Mouse (Mus musculus) layer of hippocampus, adult 2 months (tissue): ENCODE results near the gene Nipsnap3a. TPM values are rescaled to one million over a fixed set of nuclear protein-coding genes. Genes with fewer than 3 reads are reported as not detected.

Experiments
- DNase-seq, 2 experiments: peaks; one replicate each; pipeline ENCODE4 v3.0.0; 2022; ENCODE audit warnings: low spot score in 2 of 2
- H3K27ac ChIP-seq: fragments of 200-600 bp; 2 replicates; pipeline ENCODE4 v1.8.1; 2022
- H3K4me3 ChIP-seq: fragments of 200-600 bp; 2 replicates; pipeline ENCODE4 v1.8.1; 2022; ENCODE audit warnings: mild to moderate bottlenecking
- CTCF ChIP-seq: fragments of 200-600 bp; conservative IDR thresholded peaks from 2 replicates; pipeline ENCODE4 v1.8.1; 2022; ENCODE audit warnings: antibody characterized with exemption, mild to moderate bottlenecking, moderate library complexity
- long read RNA-seq, 2 experiments: library from polyadenylated mRNA; stranded (forward); transcript quantifications; one replicate each; pipeline ENCODE4 v2.0.0; 2021; ENCODE audit warnings: borderline mapping rate in 2 of 2
- total RNA-seq, 2 experiments: library from RNA; stranded (reverse); gene quantifications; 2 replicates each; pipeline ENCODE4 v1.2.3; 2021

Gene Nipsnap3a
- total RNA-seq, result not detected
- long read RNA-seq, experiment 1, result 0 reads
- long read RNA-seq, experiment 2, result 0 reads

DNA sequence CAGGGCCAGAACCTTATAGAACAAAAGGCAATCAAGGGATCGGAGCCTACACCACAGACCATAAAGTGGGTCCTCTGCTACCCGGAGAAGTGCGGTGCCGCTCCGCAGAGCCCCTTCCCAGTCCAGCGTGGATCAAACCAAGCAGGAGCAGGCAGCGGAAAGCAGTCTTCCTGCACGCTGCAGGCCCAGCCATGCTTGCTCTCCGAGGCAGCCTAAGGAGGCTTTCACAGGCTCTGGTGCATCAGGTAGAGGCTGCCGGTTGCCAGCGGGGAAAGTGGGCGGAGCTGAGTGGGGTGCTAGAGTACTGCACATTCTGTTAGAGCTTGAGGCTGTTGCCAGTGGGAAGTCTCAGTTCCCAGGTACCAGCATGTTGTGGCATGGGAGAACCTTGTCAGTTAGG lies at the start of gene Nipsnap3a:
Gene Nipsnap3a, plus strand, starts transcription at position 25 of the 400 bp plus-strand sequence.
- peak in 1 of 2 experiments; percentile 13 for DNase-seq
- Histone ChIP-seq H3K27ac (no peak within 1 kb of the TSS), H3K4me3 (no peak within 1 kb of the TSS)
- TF ChIP-seq CTCF, result no peak

DNA sequence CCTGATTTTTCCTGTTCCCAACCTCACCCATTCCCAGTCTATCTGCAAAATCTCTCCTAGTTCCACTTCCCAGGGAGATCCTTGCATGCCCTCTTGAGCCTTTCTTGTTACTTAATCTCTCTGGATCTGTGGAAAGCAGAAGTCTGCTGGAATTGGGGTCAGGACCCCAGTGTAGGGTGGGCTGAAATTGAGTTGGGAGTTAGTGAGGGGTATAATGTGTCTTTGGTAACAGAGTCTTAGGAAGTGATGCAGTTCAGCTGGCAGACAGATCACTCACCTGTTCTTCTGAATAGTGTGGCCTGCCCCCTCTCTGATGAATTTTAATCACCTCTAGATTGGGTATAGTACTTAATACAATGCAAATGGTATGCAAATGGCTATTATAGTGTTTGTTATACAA lies 42.4 kb upstream of the Nipsnap3a start:
- no peak for TF ChIP-seq CTCF
- DNase-seq, result no peak
- Histone ChIP-seq H3K27ac (no peak overlapping the region), H3K4me3 (no peak overlapping the region)

GRCm38 (mm10) chr4:52949005-52949404 lies 40.1 kb upstream of the Nipsnap3a start:
- Histone ChIP-seq H3K27ac (no peak overlapping the region), H3K4me3 (no peak overlapping the region)
- no peak for TF ChIP-seq CTCF
- DNase-seq, result no peak

- DNase-seq, result peak; percentile 55 to 69
- Histone ChIP-seq H3K4me3 (no peak overlapping the region), H3K27ac (no peak overlapping the region)
- TF ChIP-seq CTCF, result peak; percentile 78
Observed at GRCm38 (mm10) chr4:52958693-52959092, 30.4 kb upstream of the Nipsnap3a start.

- Histone ChIP-seq H3K27ac (no peak within 1 kb of the TSS), H3K4me3 (no peak within 1 kb of the TSS)
- DNase-seq, result no peak
- TF ChIP-seq CTCF, result no peak
Observed at GRCm38 (mm10) chr4:52964247-52964646, 24.8 kb upstream of the Nipsnap3a start, which contains the start of gene Olfr270. Gene Olfr270 (plus strand): TSS chr4:52964547.

GRCm38 (mm10) chr4:52985216-52985615 lies 3.9 kb upstream of the Nipsnap3a start:
- no peak overlapping the region for H3K4me3 ChIP-seq
- peak; percentile 70 for TF ChIP-seq CTCF
- no peak overlapping the region for H3K27ac ChIP-seq
- peak; percentile 13 to 35 for DNase-seq

- no peak for TF ChIP-seq CTCF
- H3K27ac ChIP-seq, result no peak overlapping the region
- DNase-seq, result no peak
- H3K4me3 ChIP-seq, result no peak overlapping the region
Observed at GRCm38 (mm10) chr4:52986266-52986665, 2.8 kb upstream of the Nipsnap3a start.

DNA sequence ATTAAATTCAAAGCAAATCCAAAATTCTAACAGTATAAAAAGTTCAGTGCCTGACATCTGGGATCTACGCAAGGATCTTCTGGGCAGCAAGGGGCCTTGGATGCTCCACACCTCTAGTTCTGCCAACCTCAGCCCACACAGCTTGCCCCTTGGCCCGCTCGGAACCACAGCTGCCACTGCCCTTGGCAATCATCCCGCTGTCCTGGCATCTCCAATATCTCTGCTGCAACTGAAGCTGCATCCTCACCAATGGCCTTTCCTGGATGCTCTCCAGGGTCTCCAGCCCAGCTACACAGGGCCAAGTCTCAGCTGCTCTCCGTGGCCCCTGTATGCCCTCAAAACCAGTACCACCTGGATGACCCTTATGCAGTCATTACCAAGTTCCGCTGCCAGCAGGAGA lies 10.4 kb downstream of the Nipsnap3a start:
- no peak for TF ChIP-seq CTCF
- H3K27ac ChIP-seq, result no peak overlapping the region
- H3K4me3 ChIP-seq, result no peak overlapping the region
- no peak for DNase-seq

- no peak for DNase-seq
- Histone ChIP-seq H3K4me3 (no peak overlapping the region), H3K27ac (no peak overlapping the region)
- no peak for TF ChIP-seq CTCF
Observed at GRCm38 (mm10) chr4:53000154-53000553, 11.1 kb downstream of the Nipsnap3a start.

GRCm38 (mm10) chr4:53009183-53009582 lies 20.1 kb downstream of the Nipsnap3a start:
- Histone ChIP-seq H3K27ac (no peak overlapping the region), H3K4me3 (no peak overlapping the region)
- TF ChIP-seq CTCF, result peak; percentile 67
- DNase-seq, result no peak

DNA sequence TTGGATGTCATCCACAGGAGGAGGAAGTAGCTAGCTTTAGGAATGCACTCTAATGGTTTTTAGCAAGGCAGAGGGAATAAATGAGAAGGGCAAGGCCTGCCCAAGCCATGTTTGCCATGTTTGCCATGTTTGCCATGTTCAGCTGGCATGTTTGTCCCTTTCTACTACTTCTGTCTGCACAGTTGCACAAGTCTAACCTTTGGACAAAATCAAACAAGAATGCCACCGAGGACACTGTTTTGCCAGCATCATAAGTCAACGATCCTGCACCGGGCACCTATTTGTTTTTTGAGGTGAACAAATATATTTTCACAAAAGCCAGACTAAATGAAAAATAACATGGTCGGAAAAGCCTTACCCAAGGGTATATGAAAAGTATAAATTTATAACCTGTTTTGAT lies 20.8 kb downstream of the Nipsnap3a start:
- no peak overlapping the region for H3K27ac ChIP-seq
- no peak overlapping the region for H3K4me3 ChIP-seq
- no peak for DNase-seq
- no peak for TF ChIP-seq CTCF

DNA sequence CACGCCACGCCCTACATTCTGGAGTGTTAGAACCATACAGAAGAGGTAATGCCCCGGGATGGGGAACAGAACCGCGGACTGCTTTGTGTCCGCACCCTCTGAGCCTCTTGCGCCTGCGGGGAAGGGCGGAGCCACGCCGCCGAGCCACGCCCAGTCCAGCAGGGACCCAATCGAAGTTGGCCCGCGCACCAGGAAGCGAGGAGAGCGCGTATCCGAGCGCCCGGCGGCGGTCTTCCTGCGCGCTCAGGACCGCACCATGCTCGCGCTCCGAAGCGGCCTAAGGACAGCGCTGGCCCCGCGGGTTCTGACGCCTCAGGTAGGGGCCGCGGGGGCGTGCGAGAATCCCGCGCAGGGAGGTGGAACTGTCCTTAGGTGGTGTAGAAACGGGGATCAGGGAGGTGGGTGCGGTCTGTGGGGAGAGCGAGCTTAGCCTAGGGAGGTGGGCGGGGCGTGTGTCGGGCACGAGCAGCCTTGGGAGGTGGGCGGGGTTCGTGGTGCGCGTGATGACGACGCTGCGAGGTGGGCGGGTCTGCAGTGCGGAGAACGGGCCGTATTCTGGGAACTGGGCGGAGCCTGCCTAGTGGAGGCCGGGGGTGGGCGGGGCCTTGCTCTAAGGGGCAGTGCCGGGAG lies 22.8 kb downstream of the Nipsnap3a start, which contains the start of gene Nipsnap3b:
Gene Nipsnap3b, plus strand, starts transcription at position 149 of the 630 bp plus-strand sequence.
- Histone ChIP-seq H3K27ac (peak within 1 kb of the TSS; percentile 83), H3K4me3 (peak within 1 kb of the TSS; percentile 94)
- peak; percentile 94 to 95 for DNase-seq
- no peak for TF ChIP-seq CTCF

GRCm38 (mm10) chr4:53014421-53014820 lies 25.3 kb downstream of the Nipsnap3a start:
- Histone ChIP-seq H3K27ac (no peak overlapping the region), H3K4me3 (no peak overlapping the region)
- TF ChIP-seq CTCF, result no peak
- DNase-seq, result no peak

GRCm38 (mm10) chr4:53015024-53015423 lies 26.0 kb downstream of the Nipsnap3a start:
- no peak overlapping the region for H3K4me3 ChIP-seq
- DNase-seq, result no peak
- H3K27ac ChIP-seq, result no peak overlapping the region
- no peak for TF ChIP-seq CTCF
